Mouse (Mus musculus) activated CD4-positive, CD25-positive, alpha-beta regulatory T cell, adult 9 weeks (primary cell): ENCODE measurements around the gene Tmem267. TPM values are rescaled to one million over a fixed set of nuclear protein-coding genes. Genes with fewer than 3 reads are reported as not detected.

ENCODE experiments used
- polyA plus RNA-seq: library from polyadenylated mRNA; unstranded; fragments of 100-300 nt; shearing (Covaris generic); gene quantifications from one replicate; pipeline ENCODE4 v1.2.1, GENCODE M21; 2017

The Tmem267 gene
- 1.9 TPM for polyA plus RNA-seq

DNA sequence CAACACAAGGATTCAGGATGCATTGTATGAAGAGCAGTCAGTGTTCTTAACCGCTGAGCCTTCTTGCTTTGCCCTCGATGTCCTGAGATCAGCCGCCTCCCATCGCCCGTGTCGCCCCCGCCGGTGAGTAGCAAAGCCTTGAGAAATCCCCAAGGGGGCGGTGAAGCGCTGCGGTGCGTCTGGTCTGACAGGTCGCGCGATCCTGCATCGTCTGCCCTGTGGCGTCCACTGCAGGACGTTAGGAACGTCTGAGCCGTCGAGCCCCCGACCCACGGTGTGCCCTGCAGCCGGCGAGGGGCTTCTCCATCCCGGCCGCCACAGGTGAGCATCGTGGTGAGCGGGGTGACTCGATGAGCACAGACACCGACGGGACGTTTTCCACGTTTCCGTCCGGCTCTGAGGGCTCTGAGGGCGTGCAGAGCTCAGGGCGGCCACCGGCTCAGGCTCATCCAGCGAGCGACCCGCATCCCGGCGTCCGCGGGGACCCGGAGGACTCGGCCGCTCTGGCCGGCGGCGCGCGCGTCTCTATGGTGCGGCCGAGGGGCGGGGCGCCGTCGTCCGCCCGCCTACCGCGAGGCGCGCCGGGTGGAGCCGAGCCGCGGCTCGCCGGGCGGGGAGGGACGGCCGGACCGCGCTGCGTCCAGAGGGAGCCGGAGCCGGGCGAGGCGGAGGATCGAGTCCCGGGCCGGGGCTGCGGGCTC lies at the start of gene Tmem267, which contains the start of gene 3110070M22Rik:
TSS of gene Tmem267 (plus strand) at position 160 of the 701 bp plus-strand sequence.
TSS of gene 3110070M22Rik (minus strand) at position 504 of the 701 bp plus-strand sequence.

DNA sequence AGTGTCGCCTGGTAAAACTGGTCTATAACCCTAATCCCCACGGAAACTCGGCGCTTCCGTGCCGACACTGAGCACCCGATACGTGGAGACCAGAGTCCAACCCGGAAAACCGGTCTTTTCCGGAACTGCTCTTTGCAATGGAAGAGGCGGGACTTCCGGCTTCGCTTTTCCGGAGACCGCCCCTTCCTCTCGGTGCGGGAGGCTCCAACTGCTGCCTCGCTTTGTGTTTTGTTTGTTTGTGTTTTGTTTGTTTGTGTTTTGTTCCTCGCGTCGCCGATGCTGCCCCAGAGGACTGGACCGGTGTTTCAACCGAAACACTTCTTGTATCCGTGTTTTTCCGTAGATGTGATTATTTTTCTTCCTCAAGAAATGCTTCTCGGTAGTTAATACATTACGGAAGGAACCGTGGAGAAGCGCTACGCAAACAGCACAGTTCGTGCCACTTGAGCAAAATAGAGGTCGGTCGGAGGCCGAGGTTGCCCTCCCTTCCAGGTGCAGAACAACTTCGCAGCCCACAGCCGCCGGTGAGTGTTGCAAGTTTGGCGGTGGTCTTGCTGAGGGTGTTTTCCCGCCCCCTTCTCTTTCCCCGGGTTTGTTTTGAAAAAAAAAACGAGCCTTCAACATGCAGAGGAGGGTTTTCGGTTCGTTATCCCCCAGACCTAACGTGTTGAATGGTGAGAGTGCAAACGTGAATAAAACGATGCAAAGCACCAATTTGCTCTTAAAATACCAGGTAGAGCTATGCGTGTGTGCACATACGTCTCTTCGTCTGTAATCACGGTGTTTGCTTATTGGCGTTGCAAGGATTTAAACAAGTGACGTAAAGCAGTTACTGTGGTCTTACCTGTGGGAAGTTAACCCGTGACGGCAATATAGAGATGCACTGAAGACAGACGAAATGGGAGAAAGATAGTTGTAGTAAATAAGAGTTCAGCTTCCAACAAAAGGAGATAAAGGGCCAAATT lies 25.0 kb upstream of the Tmem267 start, which contains the start of gene 4833420G17Rik:
TSS of gene 4833420G17Rik (plus strand) at position 173 of the 965 bp plus-strand sequence.

DNA sequence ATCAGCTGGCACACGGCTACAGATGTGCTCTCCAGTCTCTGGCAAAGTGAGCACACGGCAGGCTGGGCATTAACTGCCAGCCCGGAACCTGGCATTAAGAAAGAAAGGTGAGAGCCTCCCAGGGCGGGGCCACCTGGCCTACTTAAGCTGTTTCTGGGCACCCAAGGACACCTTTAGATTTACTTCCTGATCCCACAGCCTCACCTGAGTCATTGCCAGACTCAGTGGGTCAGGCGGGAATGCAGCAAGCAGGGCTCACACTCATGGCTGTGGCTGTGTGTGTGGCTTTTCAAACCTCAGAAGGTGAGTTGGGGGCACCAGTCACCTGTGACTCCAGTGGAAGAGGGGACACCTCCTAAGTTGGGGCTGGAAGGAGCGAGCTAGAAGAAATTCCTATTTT lies 135.8 kb downstream of the Tmem267 start, which contains the start of gene Ccl28:
TSS of gene Ccl28 (plus strand) at position 186 of the 400 bp plus-strand sequence.

Other genes with a start within 250 kb of the Tmem267 start
- 6.1 TPM for gene Paip1, start 59.4 kb upstream of the Tmem267 start, polyA plus RNA-seq
- 107 TPM for gene 4833420G17Rik, start 25.3 kb upstream of the Tmem267 start, polyA plus RNA-seq
- 0.88 TPM for gene 3110070M22Rik, start 344 bp downstream of the Tmem267 start, polyA plus RNA-seq
- not detected for gene Ccl28, start 135.8 kb downstream of the Tmem267 start, polyA plus RNA-seq
- 62.7 TPM for gene Hmgcs1, start 202.3 kb downstream of the Tmem267 start, polyA plus RNA-seq